13 mouse cellular contexts compared by ENCODE assay signal in genomic region chr17:60925822-60926383, GRCm38 (mm10).
DNase-seq lines count a peak whose midpoint lies in the region; TF ChIP-seq lines count a peak whose summit lies in the region.
"Had no signal": no experiment of that assay in that cellular context is flagged by ENCODE, and none has a peak within 500 bp of the region (broad histone marks: within the 10 kb centered on the region; RNA-seq: fewer than 3 reads in every experiment).

No protein-coding gene starts in this region.

- no peaks in the 10 kb centered on the region for H3K4me1 ChIP-seq in cerebellum, adult 2 months (ENCODE audit: control insufficient read depth, insufficient read depth, low read length)
- H3K4me1 ChIP-seq: embryonic facial prominence, embryonic 12.5 days; lung, embryonic 15.5 days had no signal

- 9% methylated on average over 13 of the region's 13 CpGs for WGBS in cerebellum, adult 2 months

- H3K27me3 ChIP-seq in cerebellum, adult 2 months (ENCODE audit: control insufficient read depth, insufficient read depth, low read length), result no peaks in the 10 kb centered on the region
- H3K27me3 ChIP-seq: embryonic facial prominence, embryonic 12.5 days; lung, embryonic 15.5 days had no signal

- no peak for TF ChIP-seq CTCF in cerebellum, adult 2 months (IDR thresholded peaks at IDR 0.05; ENCODE audit: borderline replicate concordance, insufficient read depth, low read depth, low read length)
- no peak for TF ChIP-seq CTCF in brain, embryonic 14.5 days (IDR thresholded peaks at IDR 0.05; ENCODE audit: borderline replicate concordance, extremely low read depth, insufficient read depth, insufficient read length)

- peak; percentile 0 to 5 for DNase-seq in cerebellum, adult 2 months
- no peak for DNase-seq in cerebellum, adult 9-10 months
- DNase-seq in gastrocnemius, postnatal 10 days, result peak; percentile 2
- DNase-seq in gastrocnemius, postnatal 4 days (ENCODE audit: low spot score in 2 of 2), result no peak
- peak; percentile 58 for DNase-seq in brain, embryonic 14.5 days (ENCODE audit: low read depth)
- peak; percentile 1 to 4 for DNase-seq in left cerebral cortex, adult 18-20 months (ENCODE audit: low spot score in 2 of 2)
- DNase-seq in testis, postnatal 10 days (ENCODE audit: low spot score), result no peak
- DNase-seq in adrenal gland, postnatal 4 days (ENCODE audit: low spot score in 2 of 2), result no peak
- DNase-seq: adrenal gland, adult 8-10 months; kidney, adult 11 months; kidney, postnatal 4 days had no signal

- H3K4me3 ChIP-seq in cerebellum, adult 2 months (replicated peaks; ENCODE audit: insufficient read depth, low read depth, low read length), result no peak overlapping the region
- H3K4me3 ChIP-seq: embryonic facial prominence, embryonic 12.5 days; lung, embryonic 15.5 days had no signal

- H3K27ac ChIP-seq in cerebellum, adult 2 months (ENCODE audit: insufficient read depth, low read length), result no peak overlapping the region
- H3K27ac ChIP-seq: embryonic facial prominence, embryonic 12.5 days; lung, embryonic 15.5 days had no signal

- no peak for TF ChIP-seq POLR2A in cerebellum, adult 2 months (IDR thresholded peaks at IDR 0.05; ENCODE audit: borderline replicate concordance, insufficient read depth, low read length)
- no peak for TF ChIP-seq POLR2A in brain, embryonic 14.5 days (IDR thresholded peaks at IDR 0.05; ENCODE audit: borderline replicate concordance, extremely low read depth, insufficient read depth, insufficient read length, poor library complexity, severe bottlenecking)

Comparison
In these comparisons a context has a peak if more than half of its experiments do, and no peak if none do; other contexts are left out.
1. DNase-seq: peak in cerebellum, adult 2 months (2 of 2), gastrocnemius, postnatal 10 days (single experiment), brain, embryonic 14.5 days (single experiment) and left cerebral cortex, adult 18-20 months (2 of 2); none in cerebellum, adult 9-10 months (single experiment), gastrocnemius, postnatal 4 days (0 of 2), testis, postnatal 10 days (single experiment) and adrenal gland, postnatal 4 days (0 of 2).